Mouse (Mus musculus): Measurements from ENCODE around the gene Eps8l3. TPM values are rescaled to one million over a fixed set of nuclear protein-coding genes. Genes with fewer than 3 reads are reported as not detected.

The Eps8l3 gene
- polyA plus RNA-seq, 1 experiment = not detected

DNA sequence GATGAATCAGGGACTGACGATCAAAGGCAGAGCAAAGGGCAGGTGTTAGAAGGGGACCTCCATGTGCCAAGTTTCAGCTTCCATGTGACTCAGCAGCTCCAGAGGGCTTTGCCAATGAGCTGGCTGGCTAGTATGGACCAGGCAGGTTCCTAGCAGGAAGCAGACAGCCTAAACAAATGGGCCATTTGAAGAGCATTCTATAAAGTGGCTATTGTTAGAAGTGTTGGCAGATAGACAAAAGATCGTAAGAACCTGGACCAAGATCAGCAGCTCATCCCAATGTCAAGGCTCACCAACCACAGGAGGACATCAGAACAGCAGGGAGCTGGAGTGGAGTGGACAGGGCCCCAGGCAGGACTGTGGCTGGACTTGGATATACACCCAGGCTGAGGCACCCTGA is 32.5 kb upstream of the Eps8l3 start:
- Histone ChIP-seq H3K36me3 (ENCODE audit: control insufficient read depth, insufficient read depth) (no peaks in the 10 kb centered on the region), H3ac (ENCODE audit: control insufficient read depth, insufficient read length) (no peak overlapping the region), H3K27me3 (ENCODE audit: control insufficient read depth, insufficient read depth, insufficient read length) (no peaks in the 10 kb centered on the region), H3K4me3 (no peak overlapping the region), H3K4me2 (ENCODE audit: low read depth) (no peak overlapping the region), H3K79me2 (ENCODE audit: control insufficient read depth, insufficient read depth) (no peaks in the 10 kb centered on the region)
- TF ChIP-seq SRF (IDR thresholded peaks at IDR 0.05; ENCODE audit: control insufficient read depth, insufficient read length, low read depth) (no peak), POLR2A (IDR thresholded peaks at IDR 0.05; ENCODE audit: insufficient read length, low read depth) (no peak)

DNA sequence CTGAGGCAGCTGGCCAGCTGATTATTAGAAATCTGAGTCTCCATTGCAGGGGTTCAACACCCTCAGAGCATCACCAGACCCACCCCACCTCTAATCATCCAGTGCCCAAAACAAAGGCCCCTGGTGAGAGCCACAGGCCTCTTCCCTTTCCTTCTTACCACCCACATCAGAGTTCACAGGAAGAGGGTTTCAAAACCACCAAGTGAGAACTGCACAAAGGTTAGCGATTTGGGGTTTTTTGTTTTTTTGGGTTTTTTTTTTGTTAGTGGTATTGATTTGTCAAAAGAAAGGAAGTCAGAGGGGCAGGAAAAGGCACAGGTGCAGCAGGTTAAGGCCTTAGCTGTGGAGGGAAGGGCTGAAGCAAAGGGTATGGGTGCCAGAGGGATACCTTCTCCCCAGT is 30.9 kb upstream of the Eps8l3 start:
- H3K4me3 ChIP-seq = no peak overlapping the region
- H3K4me2 ChIP-seq (ENCODE audit: low read depth) = no peak overlapping the region

DNA sequence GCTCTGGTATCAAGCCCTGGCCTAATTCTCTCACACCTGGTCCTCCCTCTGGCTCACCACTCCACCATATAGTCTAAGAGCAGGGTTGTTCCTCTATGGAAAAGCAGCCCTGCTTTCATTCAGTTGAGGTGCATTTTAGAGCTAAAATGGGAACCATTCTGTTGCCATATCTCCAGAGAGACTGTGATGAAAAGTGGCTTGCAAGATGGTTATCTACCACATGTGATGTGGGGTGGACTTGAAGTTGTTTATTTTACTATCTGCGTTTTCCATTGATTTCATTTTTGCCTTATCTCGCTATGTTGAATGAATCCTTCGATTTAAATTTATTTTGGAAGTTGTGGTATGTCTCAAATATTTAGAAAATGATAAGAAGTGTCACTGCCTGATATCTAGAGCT is 30.2 kb upstream of the Eps8l3 start:
- H3K4me2 ChIP-seq (ENCODE audit: low read depth) = no peak overlapping the region
- no peak for TF ChIP-seq POLR2AphosphoS2 (IDR thresholded peaks at IDR 0.05; ENCODE audit: insufficient read length, low read depth)
- no peak for TF ChIP-seq TCF12 (IDR thresholded peaks at IDR 0.05; ENCODE audit: insufficient read depth, poor library complexity, severe bottlenecking)
- no peak for TF ChIP-seq MYOD1 (IDR thresholded peaks at IDR 0.05; ENCODE audit: control insufficient read depth in 1 of 3, insufficient read length in 2 of 3, low read depth in 2 of 3)
- TF ChIP-seq REST (IDR thresholded peaks at IDR 0.05; ENCODE audit: insufficient read depth, insufficient read length) = no peak
- TF ChIP-seq MYOG (IDR thresholded peaks at IDR 0.05; ENCODE audit: control insufficient read depth in 1 of 3, insufficient read depth in 1 of 3, insufficient read length in 2 of 3, low read depth in 2 of 3) = no peak
- TF ChIP-seq MAX (IDR thresholded peaks at IDR 0.05; ENCODE audit: low read depth) = no peak
- TF ChIP-seq CEBPB (IDR thresholded peaks at IDR 0.05; ENCODE audit: insufficient read depth, poor library complexity, severe bottlenecking) = no peak
- no peak for TF ChIP-seq USF1 (IDR thresholded peaks at IDR 0.05; ENCODE audit: low read depth)
- TF ChIP-seq TCF3 (IDR thresholded peaks at IDR 0.05; ENCODE audit: insufficient read length, low read depth) = no peak
- no peak overlapping the region for H3K4me3 ChIP-seq
- H3K79me2 ChIP-seq (ENCODE audit: control insufficient read depth, insufficient read depth) = no peaks in the 10 kb centered on the region
- no peaks in the 10 kb centered on the region for H3K36me3 ChIP-seq (ENCODE audit: control insufficient read depth, insufficient read depth)
- H3K27me3 ChIP-seq (ENCODE audit: control insufficient read depth, insufficient read depth, insufficient read length) = no peaks in the 10 kb centered on the region
- H3ac ChIP-seq (ENCODE audit: control insufficient read depth, insufficient read length) = no peak overlapping the region

More for the DNA sequence above, 30.9 kb upstream of the Eps8l3 start:
- H3K79me2 ChIP-seq (ENCODE audit: control insufficient read depth, insufficient read depth) = no peaks in the 10 kb centered on the region
- no peaks in the 10 kb centered on the region for H3K27me3 ChIP-seq (ENCODE audit: control insufficient read depth, insufficient read depth, insufficient read length)
- no peak for TF ChIP-seq SRF (IDR thresholded peaks at IDR 0.05; ENCODE audit: control insufficient read depth, insufficient read length, low read depth)
- TF ChIP-seq MYOG (IDR thresholded peaks at IDR 0.05; ENCODE audit: control insufficient read depth in 1 of 3, insufficient read depth in 1 of 3, insufficient read length in 2 of 3, low read depth in 2 of 3) = no peak
- TF ChIP-seq TCF12 (IDR thresholded peaks at IDR 0.05; ENCODE audit: insufficient read depth, poor library complexity, severe bottlenecking) = no peak
- TF ChIP-seq TCF3 (IDR thresholded peaks at IDR 0.05; ENCODE audit: insufficient read length, low read depth) = no peak
- TF ChIP-seq POLR2AphosphoS2 (IDR thresholded peaks at IDR 0.05; ENCODE audit: insufficient read length, low read depth) = no peak
- H3ac ChIP-seq (ENCODE audit: control insufficient read depth, insufficient read length) = no peak overlapping the region
- H3K36me3 ChIP-seq (ENCODE audit: control insufficient read depth, insufficient read depth) = no peaks in the 10 kb centered on the region

DNA sequence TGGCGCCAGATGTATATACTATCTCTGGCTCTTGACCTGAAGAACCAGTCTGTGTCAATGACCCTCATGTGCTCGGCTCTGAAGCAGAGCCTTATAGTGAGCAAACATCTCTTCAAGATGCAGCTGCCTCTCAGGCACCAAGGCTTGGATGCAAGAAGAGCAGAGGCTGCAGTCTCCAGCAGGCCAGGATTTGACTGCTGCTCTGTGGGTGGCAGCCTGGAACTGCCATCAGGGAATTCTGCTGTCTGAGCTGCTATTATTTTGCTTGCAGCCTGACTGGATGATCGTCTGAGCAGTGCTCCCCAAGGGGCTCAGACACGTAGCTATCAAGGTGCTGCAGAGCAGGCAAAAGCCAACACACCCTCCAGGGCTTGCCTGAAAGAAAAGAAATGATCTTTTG is 28.9 kb upstream of the Eps8l3 start:
- Histone ChIP-seq H3K4me2 (ENCODE audit: low read depth) (no peak overlapping the region), H3K79me2 (ENCODE audit: control insufficient read depth, insufficient read depth) (no peaks in the 10 kb centered on the region), H3K36me3 (ENCODE audit: control insufficient read depth, insufficient read depth) (no peaks in the 10 kb centered on the region), H3ac (ENCODE audit: control insufficient read depth, insufficient read length) (no peak overlapping the region), H3K4me3 (no peak overlapping the region), H3K27me3 (ENCODE audit: control insufficient read depth, insufficient read depth, insufficient read length) (no peaks in the 10 kb centered on the region)
- no peak for TF ChIP-seq E2F4 (IDR thresholded peaks at IDR 0.05; ENCODE audit: insufficient read depth)
- no peak for TF ChIP-seq MYOD1 (IDR thresholded peaks at IDR 0.05; ENCODE audit: control insufficient read depth in 1 of 3, insufficient read length in 2 of 3, low read depth in 2 of 3)
- TF ChIP-seq MAX (IDR thresholded peaks at IDR 0.05; ENCODE audit: low read depth) = no peak
- no peak for TF ChIP-seq POLR2A (IDR thresholded peaks at IDR 0.05; ENCODE audit: insufficient read length, low read depth)
- no peak for TF ChIP-seq TCF12 (IDR thresholded peaks at IDR 0.05; ENCODE audit: insufficient read depth, poor library complexity, severe bottlenecking)
- no peak for TF ChIP-seq REST (IDR thresholded peaks at IDR 0.05; ENCODE audit: insufficient read depth, insufficient read length)
- TF ChIP-seq CEBPB (IDR thresholded peaks at IDR 0.05; ENCODE audit: insufficient read depth, poor library complexity, severe bottlenecking) = no peak
- no peak for TF ChIP-seq TCF3 (IDR thresholded peaks at IDR 0.05; ENCODE audit: insufficient read length, low read depth)
- TF ChIP-seq SRF (IDR thresholded peaks at IDR 0.05; ENCODE audit: control insufficient read depth, insufficient read length, low read depth) = no peak
- no peak for TF ChIP-seq MYOG (IDR thresholded peaks at IDR 0.05; ENCODE audit: control insufficient read depth in 1 of 3, insufficient read depth in 1 of 3, insufficient read length in 2 of 3, low read depth in 2 of 3)
- no peak for TF ChIP-seq POLR2AphosphoS2 (IDR thresholded peaks at IDR 0.05; ENCODE audit: insufficient read length, low read depth)
- TF ChIP-seq USF1 (IDR thresholded peaks at IDR 0.05; ENCODE audit: low read depth) = no peak

DNA sequence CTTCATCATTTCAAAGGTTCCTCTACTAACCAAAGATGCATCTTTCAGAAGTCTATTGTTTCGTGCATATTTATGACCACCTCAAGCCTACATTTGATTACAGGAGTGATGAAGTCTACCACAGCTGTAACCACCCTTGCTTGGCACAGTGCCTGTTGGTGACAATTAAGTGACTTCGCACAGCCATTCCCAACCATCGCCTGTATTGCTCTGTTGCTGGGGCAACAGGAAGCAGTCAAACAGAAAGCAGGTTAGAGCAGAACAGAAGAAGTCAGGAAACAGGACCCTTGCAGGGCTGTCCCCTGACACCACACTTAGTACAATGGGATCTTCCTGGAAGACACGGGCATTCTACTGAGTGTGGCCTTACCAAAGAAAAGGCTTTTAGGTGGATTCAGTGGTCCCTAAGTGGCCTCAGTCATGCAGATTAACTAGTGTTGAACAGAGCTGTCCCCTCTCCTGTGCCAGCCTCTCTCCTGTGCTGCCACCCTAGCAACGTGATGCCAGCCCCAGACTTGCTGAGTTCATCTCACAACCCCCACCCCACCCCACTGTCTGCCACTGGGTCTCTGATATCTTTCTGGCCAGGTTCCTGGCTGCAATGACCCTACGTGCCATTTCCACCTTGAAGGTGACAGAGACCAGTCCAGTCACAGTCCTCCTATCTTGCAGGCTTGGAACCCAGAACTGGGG is 27.9 kb upstream of the Eps8l3 start:
- TF ChIP-seq POLR2A (IDR thresholded peaks at IDR 0.05; ENCODE audit: insufficient read length, low read depth) = no peak
- no peak for TF ChIP-seq MYOG (IDR thresholded peaks at IDR 0.05; ENCODE audit: control insufficient read depth in 1 of 3, insufficient read depth in 1 of 3, insufficient read length in 2 of 3, low read depth in 2 of 3)
- no peak for TF ChIP-seq SRF (IDR thresholded peaks at IDR 0.05; ENCODE audit: control insufficient read depth, insufficient read length, low read depth)
- TF ChIP-seq MYOD1 (IDR thresholded peaks at IDR 0.05; ENCODE audit: control insufficient read depth in 1 of 3, insufficient read length in 2 of 3, low read depth in 2 of 3) = no peak
- TF ChIP-seq USF1 (IDR thresholded peaks at IDR 0.05; ENCODE audit: low read depth) = no peak
- TF ChIP-seq E2F4 (IDR thresholded peaks at IDR 0.05; ENCODE audit: insufficient read depth) = no peak
- TF ChIP-seq POLR2AphosphoS2 (IDR thresholded peaks at IDR 0.05; ENCODE audit: insufficient read length, low read depth) = no peak
- no peak for TF ChIP-seq CEBPB (IDR thresholded peaks at IDR 0.05; ENCODE audit: insufficient read depth, poor library complexity, severe bottlenecking)
- no peak for TF ChIP-seq REST (IDR thresholded peaks at IDR 0.05; ENCODE audit: insufficient read depth, insufficient read length)
- no peak for TF ChIP-seq MAX (IDR thresholded peaks at IDR 0.05; ENCODE audit: low read depth)
- H3K79me2 ChIP-seq (ENCODE audit: control insufficient read depth, insufficient read depth) = no peaks in the 10 kb centered on the region
- no peaks in the 10 kb centered on the region for H3K27me3 ChIP-seq (ENCODE audit: control insufficient read depth, insufficient read depth, insufficient read length)
- H3K4me2 ChIP-seq (ENCODE audit: low read depth) = no peak overlapping the region
- H3K36me3 ChIP-seq (ENCODE audit: control insufficient read depth, insufficient read depth) = no peaks in the 10 kb centered on the region
- no peak overlapping the region for H3K4me3 ChIP-seq
- H3ac ChIP-seq (ENCODE audit: control insufficient read depth, insufficient read length) = no peak overlapping the region
